Mouse (Mus musculus) hindbrain, embryonic 13.5 days (tissue): ENCODE measurements at regions not wholly inside any gene's neighbourhood (a gene's known extent, or its start where the extent isn't known, plus 50 kb on each side); places are given as distances from the start of the nearest gene placed in this dataset.
"Not testable (repeated sequence)": the region's sequence is repeated elsewhere in the genome, so short reads cannot be mapped to it uniquely, and the experiment has no call there.

ENCODE experiments used
- ATAC-seq: fragments of 200-750 bp; cut with Nextera tagmentation; 2 replicates; pipeline ENCODE4 v1.8.0; 2017; ENCODE audit warnings: moderate TSS enrichment; ENCODE audit not compliant: low FRiP score
- H3K27ac ChIP-seq: fragments of 300-500 bp; sonication (generic); 2 replicates; pipeline ENCODE4 v1.5.1; 2015; ENCODE audit warnings: inconsistent platforms, mild to moderate bottlenecking, moderate library complexity
- H3K27me3 ChIP-seq: fragments of 300-500 bp; sonication (generic); 2 replicates; pipeline ENCODE4 v1.6.1; 2015; ENCODE audit warnings: mild to moderate bottlenecking, inconsistent platforms
- H3K36me3 ChIP-seq: fragments of 300-500 bp; sonication (generic); 2 replicates; pipeline ENCODE4 v1.6.1; 2015; ENCODE audit warnings: mild to moderate bottlenecking, inconsistent platforms
- H3K4me1 ChIP-seq: fragments of 300-500 bp; sonication (generic); replicated peaks from 2 replicates; pipeline ENCODE4 v1.6.1; 2015; ENCODE audit warnings: inconsistent platforms
- H3K4me2 ChIP-seq: fragments of 300-500 bp; sonication (generic); 2 replicates; pipeline ENCODE4 v1.6.1; 2015; ENCODE audit warnings: inconsistent platforms, mild to moderate bottlenecking, moderate library complexity
- H3K4me3 ChIP-seq: fragments of 300-500 bp; sonication (generic); 2 replicates; pipeline ENCODE4 v1.5.1; 2015; ENCODE audit warnings: mild to moderate bottlenecking, inconsistent platforms
- H3K9ac ChIP-seq: fragments of 300-500 bp; sonication (generic); 2 replicates; pipeline ENCODE4 v1.6.1; 2015; ENCODE audit warnings: mild to moderate bottlenecking, inconsistent platforms
- H3K9me3 ChIP-seq: fragments of 300-500 bp; sonication (generic); 2 replicates; pipeline ENCODE4 v1.6.1; 2016; ENCODE audit warnings: inconsistent platforms
- WGBS: fragments of 180-500 bp; shearing (Covaris S2); methylation state at CpG from one replicate; pipeline ENCODE4 v1.1.7; 2015; 5-methylcytosine and 5-hydroxymethylcytosine counted together

DNA sequence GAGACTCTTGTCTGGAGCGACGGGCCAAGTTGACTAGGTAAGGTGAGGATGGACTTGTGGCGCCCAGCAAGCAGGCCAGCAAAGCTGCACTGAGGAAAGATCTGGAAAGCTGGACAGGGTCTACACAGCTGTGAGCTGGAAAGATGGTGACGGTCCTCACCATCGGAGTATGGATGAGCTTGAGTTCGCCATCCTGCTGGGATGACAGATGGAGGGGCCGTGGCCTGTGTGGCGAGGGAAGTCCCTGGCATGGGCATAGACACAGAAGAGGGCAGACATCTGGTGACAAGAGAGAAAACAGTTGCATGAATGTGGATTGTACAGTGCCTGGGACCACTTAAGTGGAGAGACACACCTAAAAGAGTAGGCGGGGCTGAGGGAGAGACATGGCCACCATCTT, 57.6 kb downstream of the Tmem270 start:
- H3K9me3 ChIP-seq: 0 out of 2 replicates have a peak, but pooled peaks cover 7% of the 10 kb centered on the region
- ATAC-seq: no peak
- no peak overlapping the region for H3K27ac ChIP-seq
- no peaks in the 10 kb centered on the region for H3K27me3 ChIP-seq
- 97% methylated on average over 9 of the region's 9 CpGs for WGBS
- H3K9ac ChIP-seq: no peak overlapping the region
- H3K36me3 ChIP-seq: no peaks in the 10 kb centered on the region
- no peak overlapping the region for H3K4me2 ChIP-seq
- H3K4me1 ChIP-seq: no peaks in the 10 kb centered on the region
- no peak overlapping the region for H3K4me3 ChIP-seq

GRCm38 (mm10) chr5:134848571-134848970, 58.0 kb downstream of the Tmem270 start:
- Histone ChIP-seq H3K9me3 (0 out of 2 replicates have a peak, but pooled peaks cover 7% of the 10 kb centered on the region), H3K4me1 (no peaks in the 10 kb centered on the region), H3K36me3 (no peaks in the 10 kb centered on the region), H3K27ac (no peak overlapping the region), H3K27me3 (no peaks in the 10 kb centered on the region), H3K4me3 (no peak overlapping the region), H3K9ac (no peak overlapping the region), H3K4me2 (no peak overlapping the region)
- 94% methylated on average over 13 of the region's 13 CpGs for WGBS
- no peak for ATAC-seq

DNA sequence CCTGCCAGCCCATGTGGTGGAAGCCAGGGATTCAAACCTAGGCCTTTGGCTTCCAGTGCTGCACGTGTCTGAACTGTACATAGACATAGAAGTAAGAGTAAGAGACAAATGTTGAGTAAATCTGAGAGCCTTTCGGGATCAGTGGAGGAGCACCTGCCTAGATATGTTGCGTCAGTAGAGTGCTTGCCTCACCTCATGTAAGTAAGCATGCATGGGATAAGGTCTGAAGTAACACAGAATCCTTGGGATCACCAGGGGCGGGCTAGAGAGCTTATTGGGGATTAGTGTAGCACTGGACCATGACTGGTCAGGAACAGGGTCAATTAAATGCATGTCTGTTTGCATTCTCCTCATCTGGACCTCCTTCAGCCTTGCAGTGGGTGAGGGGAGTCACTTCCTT, 61.1 kb downstream of the Tmem270 start:
- WGBS: 90% methylated on average over 4 of the region's 4 CpGs
- ATAC-seq: no peak
- H3K9ac ChIP-seq: no peak overlapping the region
- H3K27ac ChIP-seq: no peak overlapping the region
- no peaks in the 10 kb centered on the region for H3K4me1 ChIP-seq
- no peaks in the 10 kb centered on the region for H3K36me3 ChIP-seq
- H3K4me3 ChIP-seq: no peak overlapping the region
- H3K9me3 ChIP-seq: peaks cover 7% of the 10 kb centered on the region; the same call in 1 of the 2 replicates
- no peak overlapping the region for H3K4me2 ChIP-seq
- no peaks in the 10 kb centered on the region for H3K27me3 ChIP-seq

DNA sequence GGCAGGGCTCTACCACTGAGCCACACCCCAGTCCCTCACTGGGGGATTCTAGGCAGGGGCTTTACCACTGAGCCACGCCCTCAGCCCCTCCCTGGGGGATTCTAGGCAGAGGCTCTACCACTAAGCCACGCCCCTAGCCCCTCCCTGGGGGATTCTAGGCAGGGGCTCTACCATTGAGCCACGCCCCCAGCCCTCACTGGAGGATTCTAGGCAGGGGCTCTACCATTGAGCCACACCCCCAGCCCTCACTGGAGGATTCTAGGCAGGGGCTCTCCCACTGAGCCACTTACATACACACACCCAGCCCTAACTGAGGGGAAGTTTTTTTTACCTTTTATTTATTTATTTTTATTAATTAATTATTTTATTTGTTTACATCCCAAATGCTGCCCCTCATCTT, 62.3 kb downstream of the Tmem270 start:
- H3K27ac ChIP-seq, ATAC-seq, H3K4me1 ChIP-seq, H3K36me3 ChIP-seq, H3K4me3 ChIP-seq, H3K4me2 ChIP-seq, H3K27me3 ChIP-seq, H3K9ac ChIP-seq, H3K9me3 ChIP-seq: not testable (repeated sequence)
- 75% methylated on average over 3 of the region's 3 CpGs for WGBS

GRCm38 (mm10) chr5:134841205-134841980, 65.1 kb downstream of the Tmem270 start:
- Histone ChIP-seq H3K27me3 (no peaks in the 10 kb centered on the region), H3K9me3 (peaks cover 8% of the 10 kb centered on the region; the same call in 1 of the 2 replicates), H3K4me1 (no peaks in the 10 kb centered on the region), H3K27ac (no peak overlapping the region), H3K36me3 (no peaks in the 10 kb centered on the region), H3K4me3 (no peak overlapping the region), H3K4me2 (no peak overlapping the region), H3K9ac (no peak overlapping the region)
- no peak for ATAC-seq
- 86% methylated on average over 7 of the region's 7 CpGs for WGBS

- Histone ChIP-seq H3K4me1 (no peaks in the 10 kb centered on the region), H3K4me2 (no peak overlapping the region), H3K9ac (no peak overlapping the region), H3K36me3 (no peaks in the 10 kb centered on the region), H3K27me3 (no peaks in the 10 kb centered on the region), H3K4me3 (no peak overlapping the region), H3K27ac (no peak overlapping the region), H3K9me3 (0 out of 2 replicates have a peak, but pooled peaks cover 4% of the 10 kb centered on the region)
- ATAC-seq: no peak
These were observed 70.0 kb downstream of the Tmem270 start for GRCm38 (mm10) chr5:134836489-134836888.

GRCm38 (mm10) chr5:134832896-134833295, 73.6 kb downstream of the Tmem270 start:
- no peak overlapping the region for H3K4me2 ChIP-seq
- H3K4me1 ChIP-seq: no peaks in the 10 kb centered on the region
- H3K4me3 ChIP-seq: no peak overlapping the region
- no peaks in the 10 kb centered on the region for H3K27me3 ChIP-seq
- 84% methylated on average over 8 of the region's 8 CpGs for WGBS
- ATAC-seq: no peak
- no peaks in the 10 kb centered on the region for H3K36me3 ChIP-seq
- H3K9ac ChIP-seq: 0 out of 2 replicates have a peak overlapping the region, but pooled peaks have one; percentile 13
- no peak overlapping the region for H3K27ac ChIP-seq
- 0 out of 2 replicates have a peak, but pooled peaks cover 4% of the 10 kb centered on the region for H3K9me3 ChIP-seq

GRCm38 (mm10) chr5:134817671-134818070, 70.5 kb upstream of the Eln start:
- H3K27ac ChIP-seq: no peak overlapping the region
- H3K4me2 ChIP-seq: no peak overlapping the region
- 82% methylated on average over 4 of the region's 4 CpGs for WGBS
- no peak for ATAC-seq
- H3K4me3 ChIP-seq: no peak overlapping the region
- H3K27me3 ChIP-seq: no peaks in the 10 kb centered on the region
- no peaks in the 10 kb centered on the region for H3K9me3 ChIP-seq
- no peaks in the 10 kb centered on the region for H3K36me3 ChIP-seq
- H3K9ac ChIP-seq: no peak overlapping the region
- H3K4me1 ChIP-seq: no peaks in the 10 kb centered on the region

- H3K4me3 ChIP-seq: no peak overlapping the region
- H3K9me3 ChIP-seq: peaks cover 5% of the 10 kb centered on the region; the same call in 1 of the 2 replicates
- no peak overlapping the region for H3K4me2 ChIP-seq
- no peaks in the 10 kb centered on the region for H3K4me1 ChIP-seq
- H3K27me3 ChIP-seq: no peaks in the 10 kb centered on the region
- no peak overlapping the region for H3K27ac ChIP-seq
- ATAC-seq: no peak
- 75% methylated on average over 9 of the region's 9 CpGs for WGBS
- H3K36me3 ChIP-seq: no peaks in the 10 kb centered on the region
- no peak overlapping the region for H3K9ac ChIP-seq
These were observed 62.0 kb upstream of the Eln start for GRCm38 (mm10) chr5:134809121-134809520.

- H3K27ac ChIP-seq: no peak overlapping the region
- H3K9ac ChIP-seq: no peak overlapping the region
- ATAC-seq: no peak
- H3K36me3 ChIP-seq: no peaks in the 10 kb centered on the region
- H3K4me1 ChIP-seq: no peaks in the 10 kb centered on the region
- WGBS: 93% methylated on average over 20 of the region's 20 CpGs
- peaks cover 5% of the 10 kb centered on the region; the same call in 1 of the 2 replicates for H3K9me3 ChIP-seq
- H3K4me3 ChIP-seq: no peak overlapping the region
- H3K4me2 ChIP-seq: no peak overlapping the region
- no peaks in the 10 kb centered on the region for H3K27me3 ChIP-seq
These were observed 57.3 kb upstream of the Eln start for GRCm38 (mm10) chr5:134804291-134805049.

DNA sequence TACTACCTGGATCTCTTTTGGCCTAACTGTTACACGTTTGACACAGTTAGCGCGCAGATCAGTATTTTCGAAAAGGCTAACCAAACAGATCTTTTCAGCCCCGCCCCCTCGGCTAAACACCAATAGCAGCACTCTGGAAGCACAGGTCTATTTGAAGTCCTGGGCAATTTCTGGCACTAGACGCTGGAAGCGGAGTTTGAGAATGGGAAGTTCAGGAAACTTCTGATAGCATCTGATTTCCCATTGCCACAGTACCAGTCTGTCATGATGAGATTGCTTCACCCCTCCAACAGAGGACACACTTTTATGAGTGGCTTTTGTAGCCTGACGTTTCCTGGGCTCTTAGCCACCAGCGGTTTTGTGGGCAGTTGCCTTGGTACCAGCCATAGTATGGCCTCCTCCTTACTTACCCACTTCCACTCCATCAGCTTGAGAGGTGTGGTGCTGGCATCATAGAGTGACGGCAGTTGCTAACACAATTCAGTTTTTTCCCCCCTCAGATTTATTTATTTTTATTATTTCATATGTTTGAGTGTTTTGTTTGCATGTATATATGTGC, 55.1 kb upstream of the Eln start:
- 86% methylated on average over 11 of the region's 11 CpGs for WGBS
- H3K4me1 ChIP-seq: no peaks in the 10 kb centered on the region
- H3K9me3 ChIP-seq: peaks cover 5% of the 10 kb centered on the region; the same call in 1 of the 2 replicates
- H3K36me3 ChIP-seq: no peaks in the 10 kb centered on the region
- H3K27ac ChIP-seq: no peak overlapping the region
- no peak overlapping the region for H3K4me3 ChIP-seq
- H3K9ac ChIP-seq: no peak overlapping the region
- no peak for ATAC-seq
- H3K4me2 ChIP-seq: no peak overlapping the region
- H3K27me3 ChIP-seq: no peaks in the 10 kb centered on the region

DNA sequence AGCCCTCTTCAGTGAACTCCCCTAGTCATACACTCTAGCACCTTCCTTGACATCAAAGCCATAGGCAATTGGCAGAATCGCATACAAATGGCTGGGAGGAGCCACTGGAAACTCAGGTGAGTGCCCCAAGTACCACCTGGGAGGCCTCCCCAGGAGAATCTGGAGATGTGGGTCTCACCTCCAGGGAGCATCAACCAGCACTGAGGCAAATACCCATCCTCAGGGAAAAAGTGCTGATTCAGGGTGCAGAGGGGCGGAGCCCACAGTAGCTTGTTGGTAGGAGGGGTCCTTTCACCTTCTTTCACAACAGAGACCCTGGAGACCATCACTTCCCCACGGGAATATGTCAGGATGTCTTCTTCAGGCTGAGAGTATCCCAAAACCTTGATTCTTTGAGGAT, 53.4 kb upstream of the Eln start:
- no peaks in the 10 kb centered on the region for H3K36me3 ChIP-seq
- no peak overlapping the region for H3K4me2 ChIP-seq
- no peaks in the 10 kb centered on the region for H3K27me3 ChIP-seq
- H3K9me3 ChIP-seq: peaks cover 5% of the 10 kb centered on the region; the same call in 1 of the 2 replicates
- 86% methylated on average over 3 of the region's 3 CpGs for WGBS
- H3K27ac ChIP-seq: no peak overlapping the region
- no peaks in the 10 kb centered on the region for H3K4me1 ChIP-seq
- H3K4me3 ChIP-seq: no peak overlapping the region
- no peak overlapping the region for H3K9ac ChIP-seq
- no peak for ATAC-seq
